Mouse (Mus musculus) neural tube, embryonic 15.5 days (tissue): ENCODE results near the gene Mb. TPM values are rescaled to one million over a fixed set of nuclear protein-coding genes. Genes with fewer than 3 reads are reported as not detected.

ENCODE experiments used
- ATAC-seq: fragments of 200-750 bp; cut with Nextera tagmentation; 2 replicates; pipeline ENCODE4 v1.8.0; 2017; ENCODE audit warnings: mild to moderate bottlenecking, moderate TSS enrichment, moderate library complexity; ENCODE audit not compliant: low FRiP score
- H3K27ac ChIP-seq: fragments of 300-500 bp; sonication (generic); replicated peaks from 2 replicates; pipeline ENCODE4 v1.5.1; 2015; ENCODE audit warnings: mild to moderate bottlenecking, inconsistent platforms
- H3K27me3 ChIP-seq: fragments of 300-500 bp; sonication (generic); replicated peaks from 2 replicates; pipeline ENCODE4 v1.6.1; 2015; ENCODE audit warnings: inconsistent platforms
- H3K36me3 ChIP-seq: fragments of 300-500 bp; sonication (generic); 2 replicates; pipeline ENCODE4 v1.6.1; 2015; ENCODE audit warnings: inconsistent platforms
- H3K4me1 ChIP-seq: fragments of 300-500 bp; sonication (generic); 2 replicates; pipeline ENCODE4 v1.6.1; 2015; ENCODE audit warnings: inconsistent platforms
- H3K4me2 ChIP-seq: fragments of 300-500 bp; sonication (generic); 2 replicates; pipeline ENCODE4 v1.6.1; 2015; ENCODE audit warnings: inconsistent platforms, mild to moderate bottlenecking, moderate library complexity
- H3K4me3 ChIP-seq: fragments of 300-500 bp; sonication (generic); replicated peaks from 2 replicates; pipeline ENCODE4 v1.5.1; 2015; ENCODE audit warnings: mild to moderate bottlenecking, inconsistent platforms
- H3K9ac ChIP-seq: fragments of 300-500 bp; sonication (generic); replicated peaks from 2 replicates; pipeline ENCODE4 v1.6.1; 2015; ENCODE audit warnings: mild to moderate bottlenecking, inconsistent platforms
- H3K9me3 ChIP-seq: fragments of 300-500 bp; sonication (generic); replicated peaks from 2 replicates; pipeline ENCODE4 v1.6.1; 2016; ENCODE audit warnings: inconsistent platforms
- WGBS: fragments of 180-500 bp; shearing (Covaris S2); methylation state at CpG from one replicate; pipeline ENCODE4 v1.1.7; 2015; ENCODE audit warnings: mixed read lengths; 5-methylcytosine and 5-hydroxymethylcytosine counted together
- polyA plus RNA-seq: library from polyadenylated mRNA; unstranded; fragments of >200 nt; fragmentation: Nextera tagmentation; extraction: Ambion mirVana; gene quantifications from 2 replicates; pipeline ENCODE4 v1.2.1, GENCODE M21; 2015

Gene Mb
- polyA plus RNA-seq = 1.3 TPM in 2 replicates

DNA sequence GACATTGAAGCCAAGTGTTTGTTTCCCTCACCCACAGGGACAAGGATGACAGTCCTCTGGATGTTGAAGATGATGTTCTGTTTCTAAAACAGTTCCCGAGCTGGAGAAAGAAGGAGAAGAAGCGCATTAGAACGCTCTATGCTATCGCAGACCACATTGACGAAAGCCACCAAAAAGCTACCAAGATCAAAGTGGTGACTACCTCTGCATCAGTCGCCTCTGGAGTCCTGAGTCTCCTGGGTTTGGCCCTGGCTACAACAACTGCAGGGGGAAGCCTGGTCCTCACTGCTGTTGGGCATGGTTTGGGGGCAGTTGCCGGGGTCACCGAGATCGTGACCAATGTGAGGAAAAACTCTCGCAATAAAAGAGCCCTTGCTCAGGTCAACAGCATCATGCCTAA lies at the start of gene Mb:
Mb (minus strand) TSS at position 101 of the 400 bp plus-strand sequence.
- WGBS = 92% methylated on average over 10 of the region's 10 CpGs
- Histone ChIP-seq H3K9me3 (no peaks in the 10 kb centered on the region), H3K4me2 (no peak within 1 kb of the TSS), H3K4me3 (no peak within 1 kb of the TSS), H3K9ac (no peak within 1 kb of the TSS), H3K27me3 (no peaks in the 10 kb centered on the region), H3K4me1 (no peaks in the 10 kb centered on the region), H3K27ac (no peak within 1 kb of the TSS), H3K36me3 (no peaks in the 10 kb centered on the region)
- ATAC-seq = no peak

DNA sequence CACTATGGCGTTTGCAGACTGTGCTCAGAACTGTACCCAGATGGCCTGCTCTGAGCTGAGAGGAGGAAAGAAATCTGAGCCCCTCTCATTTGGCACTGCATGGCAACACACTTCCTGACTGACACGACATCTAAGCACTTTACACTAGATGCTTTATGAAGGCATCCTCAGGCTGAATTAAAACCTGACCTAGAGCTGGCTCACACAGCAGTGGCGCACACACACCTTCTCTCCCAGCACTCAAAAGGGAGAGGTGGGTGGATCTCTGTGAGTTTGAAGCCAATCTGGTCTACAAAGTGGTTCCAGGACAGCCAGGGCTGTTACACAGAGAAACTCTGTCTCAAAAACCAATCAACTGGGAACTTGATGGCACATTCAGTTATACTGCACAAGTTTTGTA lies 49.3 kb upstream of the Mb start:
- peaks cover 52% of the 10 kb centered on the region for H3K36me3 ChIP-seq
- H3K4me1 ChIP-seq = peaks cover 11% of the 10 kb centered on the region; the same call in 1 of the 2 replicates
- H3K9ac ChIP-seq = no peak overlapping the region
- 76% methylated on average over 3 of the region's 3 CpGs for WGBS
- no peak overlapping the region for H3K27ac ChIP-seq
- no peak overlapping the region for H3K4me2 ChIP-seq
- H3K27me3 ChIP-seq = no peaks in the 10 kb centered on the region
- no peak for ATAC-seq
- H3K9me3 ChIP-seq = no peaks in the 10 kb centered on the region
- H3K4me3 ChIP-seq = no peak overlapping the region

- Histone ChIP-seq H3K27ac (no peak overlapping the region), H3K9ac (no peak overlapping the region), H3K9me3 (no peaks in the 10 kb centered on the region), H3K36me3 (peaks cover 57% of the 10 kb centered on the region), H3K27me3 (no peaks in the 10 kb centered on the region), H3K4me1 (no peaks in the 10 kb centered on the region), H3K4me2 (no peak overlapping the region), H3K4me3 (no peak overlapping the region)
- ATAC-seq = no peak
- 85% methylated on average over 6 of the region's 6 CpGs for WGBS
These were observed 46.9 kb upstream of the Mb start for GRCm38 (mm10) chr15:77097358-77097757.

DNA sequence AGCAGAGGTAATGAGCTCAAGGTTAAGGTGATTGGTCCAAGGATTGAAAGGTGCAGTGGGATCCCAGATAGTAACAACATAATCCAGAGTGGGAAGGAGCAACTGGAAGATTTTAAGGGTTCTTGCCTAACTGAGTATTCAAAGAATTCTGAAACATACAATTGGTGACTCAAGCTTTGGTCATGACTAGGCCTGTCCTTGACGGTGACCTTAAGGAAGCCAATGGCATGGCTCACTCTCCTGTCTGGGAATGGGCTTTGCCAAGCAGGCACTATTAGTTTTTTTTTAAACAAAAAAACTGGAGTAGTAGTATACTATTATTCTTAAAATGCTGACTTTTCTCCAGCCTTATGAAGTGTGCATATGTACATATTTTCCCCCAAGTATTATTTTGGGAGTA lies 44.7 kb upstream of the Mb start:
- Histone ChIP-seq H3K4me1 (peaks cover 3% of the 10 kb centered on the region; the same call in 1 of the 2 replicates), H3K4me3 (no peak overlapping the region), H3K27ac (no peak overlapping the region), H3K36me3 (peaks cover 53% of the 10 kb centered on the region), H3K9me3 (no peaks in the 10 kb centered on the region), H3K4me2 (no peak overlapping the region), H3K9ac (no peak overlapping the region), H3K27me3 (no peaks in the 10 kb centered on the region)
- WGBS = 98% methylated on average over 1 of the region's 1 CpGs
- no peak for ATAC-seq

DNA sequence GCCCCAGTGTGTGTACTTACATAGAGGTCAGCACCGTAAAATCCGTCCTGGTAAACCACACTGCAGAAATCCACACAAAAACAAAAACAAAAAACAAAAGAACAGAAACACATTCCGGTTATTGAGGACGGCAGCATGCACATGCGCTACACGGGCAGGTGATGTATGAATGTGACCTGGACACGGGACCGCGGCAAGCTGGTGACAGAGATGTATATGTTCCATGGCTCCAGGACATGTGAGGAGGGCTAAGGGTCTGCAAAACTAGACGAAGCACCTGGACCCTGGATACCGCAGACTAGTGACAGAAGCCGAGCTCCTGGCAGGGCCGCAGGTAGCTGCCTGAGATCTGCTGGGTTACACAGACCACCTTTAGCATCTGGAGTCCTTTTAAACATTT lies 44.0 kb upstream of the Mb start:
- Histone ChIP-seq H3K9ac (no peak overlapping the region), H3K4me1 (peaks cover 7% of the 10 kb centered on the region), H3K4me3 (no peak overlapping the region), H3K9me3 (no peaks in the 10 kb centered on the region), H3K27ac (no peak overlapping the region), H3K27me3 (no peaks in the 10 kb centered on the region), H3K36me3 (peaks cover 46% of the 10 kb centered on the region), H3K4me2 (no peak overlapping the region)
- no peak for ATAC-seq
- WGBS = 96% methylated on average over 13 of the region's 13 CpGs

- 84% methylated on average over 4 of the region's 4 CpGs for WGBS
- H3K4me3 ChIP-seq = no peak overlapping the region
- ATAC-seq = no peak
- H3K9ac ChIP-seq = no peak overlapping the region
- no peak overlapping the region for H3K27ac ChIP-seq
- no peaks in the 10 kb centered on the region for H3K27me3 ChIP-seq
- peaks cover 32% of the 10 kb centered on the region for H3K36me3 ChIP-seq
- no peaks in the 10 kb centered on the region for H3K9me3 ChIP-seq
- no peak overlapping the region for H3K4me2 ChIP-seq
- H3K4me1 ChIP-seq = peaks cover 10% of the 10 kb centered on the region
These were observed 40.9 kb upstream of the Mb start for GRCm38 (mm10) chr15:77091394-77091793.

GRCm38 (mm10) chr15:77090531-77090930 lies 40.1 kb upstream of the Mb start:
- H3K4me3 ChIP-seq = no peak overlapping the region
- H3K9ac ChIP-seq = no peak overlapping the region
- H3K4me2 ChIP-seq = no peak overlapping the region
- WGBS = 85% methylated on average over 5 of the region's 5 CpGs
- H3K36me3 ChIP-seq = peaks cover 34% of the 10 kb centered on the region
- H3K4me1 ChIP-seq = peaks cover 10% of the 10 kb centered on the region
- H3K9me3 ChIP-seq = no peaks in the 10 kb centered on the region
- H3K27me3 ChIP-seq = no peaks in the 10 kb centered on the region
- no peak for ATAC-seq
- no peak overlapping the region for H3K27ac ChIP-seq

DNA sequence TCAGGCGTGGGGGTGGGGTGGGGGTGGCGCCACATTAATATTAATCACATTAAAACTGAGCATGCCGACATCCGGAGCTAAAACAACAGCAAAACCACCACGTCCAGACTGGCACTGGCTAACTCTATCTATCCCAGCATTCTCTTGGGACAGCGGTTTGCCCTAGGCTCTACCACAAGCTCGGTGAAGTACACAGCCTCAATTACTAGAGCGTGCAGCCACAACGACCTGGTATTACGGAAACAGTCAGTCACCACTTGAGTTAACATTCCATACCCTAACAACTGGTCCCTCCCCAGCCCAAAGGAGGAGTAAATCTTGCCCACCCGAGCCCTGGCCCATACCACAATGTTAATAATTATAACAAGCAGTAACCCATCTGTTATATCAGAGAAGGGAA lies 38.8 kb upstream of the Mb start:
- H3K4me2 ChIP-seq = no peak overlapping the region
- H3K36me3 ChIP-seq = peaks cover 42% of the 10 kb centered on the region
- no peaks in the 10 kb centered on the region for H3K9me3 ChIP-seq
- WGBS = 44% methylated on average over 11 of the region's 11 CpGs
- H3K4me3 ChIP-seq = no peak overlapping the region
- no peak overlapping the region; the same call in 1 of the 2 replicates for H3K27ac ChIP-seq
- H3K9ac ChIP-seq = no peak overlapping the region
- H3K27me3 ChIP-seq = no peaks in the 10 kb centered on the region
- peaks cover 10% of the 10 kb centered on the region for H3K4me1 ChIP-seq
- no peak for ATAC-seq

DNA sequence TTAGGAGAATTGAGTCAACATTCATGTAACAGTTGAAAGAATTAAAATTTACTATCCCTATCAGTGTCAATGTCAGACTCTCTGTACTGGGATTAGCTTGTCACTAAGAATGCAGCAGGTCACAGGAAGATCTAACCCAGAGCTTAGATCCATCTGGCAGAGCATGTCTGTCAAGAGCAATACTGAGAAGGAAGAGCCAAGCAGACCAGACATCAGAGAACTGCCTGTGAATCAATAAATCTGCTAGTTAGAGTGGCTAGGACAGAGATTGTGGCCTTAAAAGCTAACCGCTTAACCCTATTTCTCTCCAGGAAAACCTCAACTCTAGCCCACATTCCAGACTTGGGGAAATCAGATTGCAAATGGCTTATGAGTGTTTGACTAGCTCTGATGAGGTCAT lies 36.0 kb upstream of the Mb start:
- peaks cover 55% of the 10 kb centered on the region for H3K36me3 ChIP-seq
- WGBS = 97% methylated on average over 1 of the region's 1 CpGs
- no peaks in the 10 kb centered on the region for H3K9me3 ChIP-seq
- H3K4me3 ChIP-seq = no peak overlapping the region
- H3K9ac ChIP-seq = no peak overlapping the region
- H3K27me3 ChIP-seq = no peaks in the 10 kb centered on the region
- no peak overlapping the region for H3K27ac ChIP-seq
- H3K4me1 ChIP-seq = peaks cover 10% of the 10 kb centered on the region
- ATAC-seq = no peak
- no peak overlapping the region for H3K4me2 ChIP-seq

DNA sequence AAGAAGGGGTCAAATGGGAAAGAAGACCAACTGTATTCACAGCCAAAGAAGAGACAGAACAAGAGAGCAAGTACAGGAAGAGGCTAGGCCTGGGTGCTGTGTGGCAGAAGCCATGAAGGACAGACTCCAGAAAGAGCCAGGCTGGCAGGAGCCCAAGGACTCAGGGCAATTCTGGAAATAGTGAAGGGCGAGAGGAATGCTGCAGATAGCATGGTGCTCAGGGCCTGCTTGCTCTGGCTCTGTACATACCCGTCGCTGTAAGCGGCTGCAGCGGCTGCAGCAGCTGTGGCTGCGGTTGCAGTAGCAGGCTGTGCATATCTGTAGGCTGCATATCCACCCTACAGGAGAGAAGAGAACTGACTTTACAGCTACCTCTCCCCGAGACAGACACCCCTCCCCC lies 35.3 kb upstream of the Mb start:
- H3K4me3 ChIP-seq = no peak overlapping the region
- no peaks in the 10 kb centered on the region for H3K9me3 ChIP-seq
- 85% methylated on average over 7 of the region's 7 CpGs for WGBS
- H3K4me1 ChIP-seq = peaks cover 10% of the 10 kb centered on the region
- no peak overlapping the region for H3K4me2 ChIP-seq
- peaks cover 55% of the 10 kb centered on the region for H3K36me3 ChIP-seq
- no peak for ATAC-seq
- H3K27me3 ChIP-seq = no peaks in the 10 kb centered on the region
- no peak overlapping the region for H3K27ac ChIP-seq
- H3K9ac ChIP-seq = no peak overlapping the region

- H3K27me3 ChIP-seq = no peaks in the 10 kb centered on the region
- peaks cover 65% of the 10 kb centered on the region for H3K36me3 ChIP-seq
- no peak overlapping the region for H3K4me2 ChIP-seq
- ATAC-seq = no peak
- H3K27ac ChIP-seq = no peak overlapping the region
- H3K9me3 ChIP-seq = no peaks in the 10 kb centered on the region
- no peak overlapping the region for H3K4me3 ChIP-seq
- H3K9ac ChIP-seq = no peak overlapping the region
- 86% methylated on average over 5 of the region's 5 CpGs for WGBS
- peaks cover 13% of the 10 kb centered on the region for H3K4me1 ChIP-seq
These were observed 31.0 kb upstream of the Mb start for GRCm38 (mm10) chr15:77081454-77081853.

DNA sequence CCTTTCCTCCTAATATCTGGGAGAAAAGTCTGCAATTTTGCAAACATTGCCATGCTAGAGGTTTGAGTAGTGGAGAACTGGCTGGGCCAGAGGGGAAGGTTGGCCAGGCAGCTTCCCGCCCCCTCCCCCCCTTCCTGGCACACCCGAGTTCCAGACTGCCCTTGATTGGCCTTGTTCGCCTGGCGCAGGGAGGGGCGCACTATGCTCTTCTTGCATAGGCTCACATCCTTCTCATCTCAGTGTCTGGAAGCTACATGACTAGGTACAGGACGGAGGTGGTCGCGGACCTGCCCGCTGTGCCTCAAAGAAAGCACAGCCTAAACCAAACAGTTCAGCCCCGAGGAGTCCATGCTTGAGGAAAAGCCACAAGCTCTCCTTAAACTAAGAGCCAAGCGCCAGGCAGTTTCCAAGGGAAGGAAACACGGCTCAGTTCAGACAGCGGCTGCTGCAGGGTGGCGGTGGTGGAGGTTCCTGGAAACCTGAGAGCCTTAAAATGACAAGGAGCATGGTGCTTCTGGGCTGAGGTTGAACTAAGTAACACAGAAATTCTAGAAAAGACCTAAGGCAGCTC lies 30.3 kb upstream of the Mb start:
- WGBS = 78% methylated on average over 14 of the region's 14 CpGs
- no peak for ATAC-seq
- H3K36me3 ChIP-seq = peaks cover 68% of the 10 kb centered on the region

More for the DNA sequence above, 30.3 kb upstream of the Mb start:
- Histone ChIP-seq H3K4me2 (no peak overlapping the region), H3K27ac (no peak overlapping the region), H3K9ac (no peak overlapping the region), H3K4me3 (no peak overlapping the region), H3K4me1 (peaks cover 13% of the 10 kb centered on the region), H3K27me3 (no peaks in the 10 kb centered on the region), H3K9me3 (no peaks in the 10 kb centered on the region)
